Mouse (Mus musculus) hindbrain, embryonic 10.5 days (tissue): ENCODE results near the gene Nrxn2. TPM values are rescaled to one million over a fixed set of nuclear protein-coding genes. Genes with fewer than 3 reads are reported as not detected.

Experiments
- DNase-seq: peaks from one replicate; pipeline ENCODE4 v3.0.0-alpha.2; 2017; ENCODE audit warnings: low spot score
- H3K27ac ChIP-seq: fragments of 300-500 bp; sonication (generic); 2 replicates; pipeline ENCODE4 v1.5.1; 2016; ENCODE audit warnings: mild to moderate bottlenecking, moderate library complexity
- H3K27me3 ChIP-seq: fragments of 300-500 bp; sonication (generic); 2 replicates; pipeline ENCODE4 v1.6.1; 2016; ENCODE audit warnings: mild to moderate bottlenecking; ENCODE audit not compliant: poor library complexity, insufficient read depth, severe bottlenecking
- H3K36me3 ChIP-seq: fragments of 300-500 bp; sonication (generic); 2 replicates; pipeline ENCODE4 v1.6.1; 2016; ENCODE audit warnings: mild to moderate bottlenecking, moderate library complexity
- H3K4me1 ChIP-seq: fragments of 300-500 bp; sonication (generic); replicated peaks from 2 replicates; pipeline ENCODE4 v1.6.1; 2016; ENCODE audit warnings: mild to moderate bottlenecking
- H3K4me3 ChIP-seq: fragments of 300-500 bp; sonication (generic); 2 replicates; pipeline ENCODE4 v1.5.1; 2016; ENCODE audit warnings: mild to moderate bottlenecking, moderate library complexity
- H3K9me3 ChIP-seq: fragments of 300-500 bp; sonication (generic); 2 replicates; pipeline ENCODE4 v1.6.1; 2016; ENCODE audit warnings: mild to moderate bottlenecking, moderate library complexity
- WGBS: fragments of 180-500 bp; shearing (Covaris S2); methylation state at CpG from one replicate; pipeline ENCODE4 v1.1.7; 2016; 5-methylcytosine and 5-hydroxymethylcytosine counted together
- polyA plus RNA-seq: library from polyadenylated mRNA; unstranded; fragments of >200 nt; fragmentation: Nextera tagmentation; extraction: Ambion mirVana; gene quantifications from 2 replicates; pipeline ENCODE4 v1.2.1, GENCODE M21; 2016

Gene Nrxn2
- polyA plus RNA-seq, 1 experiment from 2014 or later = 13.2 TPM

DNA sequence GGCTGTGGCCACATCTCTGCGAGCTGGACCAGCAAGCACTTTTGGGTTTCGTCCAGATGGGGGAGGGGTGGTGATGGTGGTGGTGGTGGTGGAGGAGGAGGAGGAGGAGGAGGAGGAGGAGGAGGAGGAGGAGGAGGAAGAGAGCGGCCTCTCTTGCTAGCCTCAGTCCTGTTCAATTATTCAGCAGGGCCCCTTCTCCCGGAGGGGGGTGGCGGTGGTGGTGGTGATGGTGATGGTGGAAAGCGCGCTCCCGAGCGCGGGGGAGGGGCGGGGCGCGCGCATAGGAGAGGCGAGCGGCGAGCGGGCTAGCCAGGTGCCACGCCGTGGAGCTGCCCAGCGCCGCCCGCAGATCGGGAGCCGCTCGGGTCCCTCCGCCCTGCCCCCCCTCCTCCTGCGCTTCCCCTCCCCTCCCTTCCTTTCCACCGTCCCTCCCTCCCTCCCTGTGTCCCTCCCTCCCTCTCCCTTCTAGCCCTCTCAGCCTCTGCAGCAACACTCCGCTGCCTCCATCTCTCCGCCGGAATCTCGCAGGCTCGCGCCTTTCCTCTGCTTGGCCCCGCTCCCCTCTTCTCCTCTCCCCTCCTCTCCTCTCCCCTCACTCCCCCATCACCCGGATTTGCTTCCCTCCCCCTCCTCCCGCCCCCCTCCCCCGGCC, 78.7 kb downstream of the Nrxn2 start:
- Histone ChIP-seq H3K36me3 (no peaks in the 10 kb centered on the region), H3K4me3 (peak overlapping the region; percentile 73), H3K27ac (peak overlapping the region; percentile 90), H3K27me3 (peaks cover 98% of the 10 kb centered on the region), H3K4me1 (peaks cover 99% of the 10 kb centered on the region), H3K9me3 (no peaks in the 10 kb centered on the region)
- 4% methylated on average over 13 of the region's 39 CpGs for WGBS
- DNase-seq = peak; percentile 72

DNA sequence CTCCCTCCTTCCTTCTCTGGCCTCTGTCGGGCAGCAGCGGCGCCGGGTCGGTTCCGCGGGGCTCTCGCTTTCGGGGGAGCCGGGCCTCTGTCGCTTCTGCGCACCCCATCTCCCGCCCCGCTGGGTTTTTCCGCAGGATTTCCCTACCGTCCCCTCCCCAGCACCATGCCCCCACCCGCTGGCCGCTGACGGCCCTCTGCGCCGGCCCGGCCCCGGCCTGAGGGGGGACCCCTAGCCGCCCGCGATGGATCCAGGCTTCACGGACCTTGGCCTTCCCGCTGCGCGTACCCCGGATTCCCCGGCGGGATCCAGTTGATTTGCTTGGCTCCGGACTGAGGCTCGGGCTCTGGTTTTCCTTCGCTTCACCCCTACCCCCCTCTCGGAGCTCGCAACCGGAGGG, 79.3 kb downstream of the Nrxn2 start:
- Histone ChIP-seq H3K4me1 (peaks cover 99% of the 10 kb centered on the region), H3K9me3 (no peaks in the 10 kb centered on the region), H3K36me3 (no peaks in the 10 kb centered on the region), H3K27me3 (peaks cover 98% of the 10 kb centered on the region), H3K27ac (peak overlapping the region; percentile 90), H3K4me3 (peak overlapping the region; percentile 73)
- under 1% methylated on average over 39 of the region's 39 CpGs for WGBS
- no peak for DNase-seq

DNA sequence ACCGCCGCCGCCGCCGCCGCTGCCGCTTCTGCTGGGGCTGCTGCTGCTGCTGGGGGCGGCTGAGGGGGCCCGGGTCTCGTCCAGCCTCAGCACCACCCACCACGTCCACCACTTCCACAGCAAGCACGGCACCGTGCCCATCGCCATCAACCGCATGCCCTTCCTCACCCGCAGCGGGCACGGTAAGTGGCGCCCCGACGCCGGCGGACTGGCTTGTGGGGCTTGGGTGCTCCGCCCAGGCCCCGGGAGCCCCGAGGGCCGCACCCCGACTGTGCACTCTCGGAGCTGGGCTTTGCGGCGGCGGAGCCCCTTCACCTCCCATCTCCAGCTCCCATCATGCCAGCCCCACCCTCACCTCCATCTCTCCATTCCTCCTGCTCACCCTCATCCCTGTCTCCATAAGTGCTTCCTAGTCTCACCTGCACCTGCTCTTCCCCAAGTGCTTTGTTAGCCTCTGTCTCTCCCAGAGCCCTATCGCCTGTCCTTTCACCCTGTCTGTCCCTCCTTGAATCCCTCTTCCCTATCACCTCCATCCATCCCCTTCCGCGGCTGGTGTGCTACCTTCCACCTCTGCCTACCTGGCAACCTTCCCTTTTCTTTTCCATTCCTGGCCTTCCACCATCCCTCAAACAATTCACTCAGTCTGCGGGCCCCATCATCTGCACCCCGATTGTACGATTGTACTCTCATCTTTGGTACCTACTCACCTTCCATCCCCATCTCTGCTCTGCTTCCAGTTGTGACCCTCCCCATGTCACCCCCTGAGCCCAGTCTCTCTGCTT, 80.0 kb downstream of the Nrxn2 start:
- Histone ChIP-seq H3K4me1 (peaks cover 99% of the 10 kb centered on the region), H3K9me3 (no peaks in the 10 kb centered on the region), H3K27ac (peak overlapping the region; percentile 90), H3K36me3 (no peaks in the 10 kb centered on the region), H3K4me3 (peak overlapping the region; percentile 73), H3K27me3 (peaks cover 98% of the 10 kb centered on the region)
- no peak for DNase-seq
- WGBS = 4% methylated on average over 32 of the region's 38 CpGs

DNA sequence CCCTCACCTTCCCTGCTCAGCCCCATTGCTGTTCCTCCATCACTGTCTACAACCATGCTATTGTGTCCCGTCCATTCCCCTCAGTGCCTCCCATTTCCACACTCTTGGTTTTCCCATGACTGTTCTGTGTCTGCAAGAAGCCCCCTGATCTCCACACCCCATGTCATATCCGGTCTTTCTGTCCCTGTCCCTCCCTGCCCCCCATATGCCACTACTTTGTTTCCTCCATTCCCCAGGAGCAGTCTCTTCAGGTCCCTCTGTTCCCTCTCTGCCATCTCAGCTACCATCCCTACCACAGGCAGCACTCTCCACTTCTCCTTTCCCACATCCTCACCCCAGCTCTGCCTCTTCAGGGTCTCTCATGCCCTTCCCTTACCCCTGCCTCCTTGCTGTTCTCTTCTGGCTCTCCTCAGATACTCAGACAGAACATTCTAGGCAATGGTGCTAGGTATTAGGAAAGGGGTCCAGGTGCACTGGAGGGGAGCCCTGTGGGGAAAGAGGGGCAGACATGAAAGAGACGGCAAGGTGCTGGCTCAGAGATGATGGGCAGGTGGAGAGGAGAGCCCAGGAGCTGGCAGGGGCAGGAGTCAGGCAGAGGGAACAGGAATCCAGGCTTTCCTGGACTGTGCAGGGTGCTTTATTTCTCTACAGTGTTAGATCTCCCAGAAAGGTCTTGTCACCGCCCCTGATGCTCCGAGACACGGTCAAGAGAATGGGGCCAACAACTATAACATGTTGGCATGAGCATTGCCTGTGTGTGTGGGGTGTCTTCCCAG, 81.5 kb downstream of the Nrxn2 start:
- Histone ChIP-seq H3K9me3 (no peaks in the 10 kb centered on the region), H3K36me3 (peaks cover 3% of the 10 kb centered on the region), H3K27me3 (peaks cover 99% of the 10 kb centered on the region), H3K4me3 (peak overlapping the region; percentile 73), H3K27ac (peak overlapping the region; percentile 31; the same call in 1 of the 2 replicates), H3K4me1 (peaks cover 95% of the 10 kb centered on the region)
- WGBS = 64% methylated on average over 6 of the region's 6 CpGs
- no peak for DNase-seq

DNA sequence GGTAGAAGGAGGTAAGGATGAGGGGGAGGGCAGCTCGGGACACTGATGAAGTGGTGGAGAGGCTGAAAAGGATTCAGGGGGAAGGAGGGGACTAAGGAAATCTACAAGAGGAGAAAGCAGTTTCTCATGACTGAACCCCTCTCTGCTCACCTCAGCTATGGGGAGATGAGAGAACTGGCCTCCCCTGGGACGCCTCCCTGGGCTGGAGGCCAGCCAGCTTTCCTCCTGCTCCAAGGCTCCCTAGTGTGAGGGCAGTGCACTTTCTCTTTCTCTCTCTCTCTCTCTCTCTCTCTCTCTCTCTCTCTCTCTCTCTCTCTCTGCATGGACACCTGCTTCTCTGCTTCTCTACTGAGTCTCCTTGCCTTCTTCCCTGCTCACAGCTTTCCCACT, 82.1 kb downstream of the Nrxn2 start:
- Histone ChIP-seq H3K27ac (no peak overlapping the region), H3K27me3 (peaks cover 96% of the 10 kb centered on the region), H3K4me3 (peak overlapping the region; percentile 73; the same call in 1 of the 2 replicates), H3K36me3 (peaks cover 9% of the 10 kb centered on the region), H3K9me3 (no peaks in the 10 kb centered on the region), H3K4me1 (peaks cover 89% of the 10 kb centered on the region)
- WGBS = 49% methylated on average over 2 of the region's 2 CpGs
- DNase-seq = no peak

DNA sequence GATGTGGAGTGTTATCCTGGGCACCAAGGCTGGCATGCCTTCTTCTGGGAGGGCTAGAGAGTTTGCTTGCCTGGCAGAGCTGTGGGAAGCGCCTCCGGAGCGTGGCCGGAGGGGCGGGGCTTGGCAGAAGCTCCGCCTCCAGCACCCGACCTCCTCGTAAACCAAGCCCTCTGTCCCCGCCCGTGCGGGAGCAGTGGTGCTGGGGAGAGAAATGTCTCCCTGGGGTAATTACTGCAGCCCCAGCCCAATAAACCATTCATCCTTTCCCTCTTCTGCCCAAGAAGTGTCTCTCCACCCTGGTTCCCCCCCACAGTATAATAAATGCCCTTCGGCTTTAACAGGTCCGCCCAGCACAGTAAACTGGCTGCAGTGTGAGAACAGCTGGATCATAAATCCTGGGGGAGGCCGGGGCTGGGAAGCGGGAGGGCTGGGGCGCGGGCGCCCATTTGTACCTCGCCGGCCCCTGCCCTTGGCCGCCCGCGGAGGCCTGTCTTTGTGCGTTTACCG, 83.6 kb downstream of the Nrxn2 start:
- no peaks in the 10 kb centered on the region for H3K9me3 ChIP-seq
- DNase-seq = peak; percentile 65
- H3K27ac ChIP-seq = peak overlapping the region; percentile 86
- H3K36me3 ChIP-seq = peaks cover 23% of the 10 kb centered on the region
- peaks cover 93% of the 10 kb centered on the region for H3K27me3 ChIP-seq
- peaks cover 81% of the 10 kb centered on the region for H3K4me1 ChIP-seq
- WGBS = under 1% methylated on average over 25 of the region's 25 CpGs
- peak overlapping the region; percentile 64 for H3K4me3 ChIP-seq

DNA sequence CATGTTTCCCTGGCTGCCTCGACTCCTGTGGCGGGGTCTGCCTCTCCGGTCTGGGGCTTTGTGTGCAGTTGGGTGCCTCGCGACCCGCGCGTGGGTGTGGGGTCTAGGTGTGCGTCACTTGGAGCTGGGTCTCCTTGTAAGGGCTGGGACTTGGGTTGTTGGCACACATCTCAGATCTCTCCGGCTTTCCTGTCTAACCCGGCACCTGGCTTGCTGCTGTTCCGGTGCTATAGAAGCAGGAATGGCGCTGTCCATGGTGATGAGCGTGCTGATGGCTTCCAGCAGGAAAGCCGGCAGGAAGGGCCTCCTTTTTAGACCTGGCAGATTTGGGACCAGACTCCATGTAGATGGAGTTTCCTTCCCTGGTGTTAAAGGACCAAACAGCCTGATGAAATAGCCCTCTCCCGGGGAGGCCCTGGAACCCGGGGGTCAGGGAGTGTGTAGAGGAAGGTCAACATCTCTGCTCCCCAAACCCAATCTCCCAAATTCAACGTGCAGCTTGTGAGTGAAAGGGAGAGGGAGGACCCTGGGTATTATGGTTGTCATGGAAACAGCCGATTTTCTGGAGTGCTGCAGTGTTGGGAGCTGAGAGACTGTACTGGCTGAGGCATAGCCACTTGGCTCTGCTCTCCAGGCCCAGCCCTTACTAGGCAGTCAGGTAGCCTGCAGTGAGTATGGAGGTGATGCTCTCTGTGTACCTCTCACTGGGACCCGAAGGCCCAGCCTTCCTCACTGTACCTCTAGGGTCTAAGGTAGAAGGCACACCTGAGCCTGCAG, 84.2 kb downstream of the Nrxn2 start:
- Histone ChIP-seq H3K36me3 (peaks cover 28% of the 10 kb centered on the region), H3K4me3 (peak overlapping the region; percentile 64), H3K27me3 (peaks cover 93% of the 10 kb centered on the region), H3K27ac (peak overlapping the region; percentile 86), H3K4me1 (peaks cover 81% of the 10 kb centered on the region), H3K9me3 (no peaks in the 10 kb centered on the region)
- WGBS = 4% methylated on average over 20 of the region's 20 CpGs
- DNase-seq = peak; percentile 76

DNA sequence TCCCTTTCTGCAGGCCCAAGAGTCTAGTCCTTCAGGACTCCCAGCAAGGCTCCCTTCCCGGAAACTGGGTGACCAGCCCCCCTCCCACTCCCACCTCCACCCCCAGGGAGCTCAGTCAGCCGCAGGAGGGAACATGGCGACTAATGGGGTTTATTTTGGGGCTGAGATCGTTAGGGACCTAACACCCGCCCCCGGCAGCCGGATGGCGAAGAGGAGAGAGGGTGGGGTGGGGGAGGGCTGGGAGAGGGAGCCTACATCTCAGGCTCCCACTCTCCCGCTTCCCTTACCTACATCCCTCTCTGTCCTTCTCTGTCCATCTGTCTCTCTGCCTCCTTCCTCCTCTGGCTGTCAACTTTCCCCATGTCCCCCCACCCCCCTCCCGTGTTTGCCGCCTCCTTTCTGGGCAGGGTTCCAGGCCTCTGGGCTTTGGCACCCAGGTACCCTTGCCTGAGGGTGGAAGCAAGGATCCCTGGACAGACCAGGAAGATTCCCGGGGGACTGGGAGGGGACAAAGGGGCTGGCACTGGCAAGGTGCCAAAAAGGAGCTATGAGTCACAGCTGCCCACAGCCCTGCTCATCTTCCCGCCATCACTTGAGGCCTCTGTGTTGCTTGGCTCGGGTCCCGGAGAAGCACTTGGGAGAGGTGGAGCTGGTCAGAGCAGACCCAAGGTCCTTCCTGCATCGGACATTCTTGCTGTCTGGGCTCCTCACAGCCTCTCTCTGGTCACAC, 85.6 kb downstream of the Nrxn2 start:
- Histone ChIP-seq H3K36me3 (peaks cover 28% of the 10 kb centered on the region), H3K4me1 (peaks cover 70% of the 10 kb centered on the region), H3K9me3 (no peaks in the 10 kb centered on the region), H3K4me3 (no peak overlapping the region), H3K27ac (no peak overlapping the region), H3K27me3 (peaks cover 83% of the 10 kb centered on the region)
- WGBS = 70% methylated on average over 16 of the region's 16 CpGs
- no peak for DNase-seq

DNA sequence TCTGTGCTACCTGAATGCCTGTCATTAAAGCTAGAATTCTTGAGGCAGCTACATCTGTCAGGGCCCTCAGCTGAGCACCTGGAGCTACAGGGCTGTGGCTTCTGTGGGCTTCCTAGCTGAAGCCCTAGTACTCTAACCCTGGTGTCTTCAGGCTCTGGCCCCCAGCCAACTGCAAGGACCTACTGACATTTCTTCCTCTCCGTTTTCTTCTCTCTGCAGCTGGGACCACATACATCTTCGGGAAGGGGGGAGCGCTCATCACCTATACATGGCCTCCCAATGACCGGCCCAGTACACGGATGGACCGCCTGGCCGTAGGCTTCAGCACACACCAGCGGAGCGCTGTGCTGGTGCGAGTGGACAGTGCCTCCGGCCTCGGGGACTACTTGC, 86.1 kb downstream of the Nrxn2 start:
- Histone ChIP-seq H3K27me3 (peaks cover 81% of the 10 kb centered on the region), H3K9me3 (no peaks in the 10 kb centered on the region)
- WGBS = 92% methylated on average over 12 of the region's 12 CpGs

DNA sequence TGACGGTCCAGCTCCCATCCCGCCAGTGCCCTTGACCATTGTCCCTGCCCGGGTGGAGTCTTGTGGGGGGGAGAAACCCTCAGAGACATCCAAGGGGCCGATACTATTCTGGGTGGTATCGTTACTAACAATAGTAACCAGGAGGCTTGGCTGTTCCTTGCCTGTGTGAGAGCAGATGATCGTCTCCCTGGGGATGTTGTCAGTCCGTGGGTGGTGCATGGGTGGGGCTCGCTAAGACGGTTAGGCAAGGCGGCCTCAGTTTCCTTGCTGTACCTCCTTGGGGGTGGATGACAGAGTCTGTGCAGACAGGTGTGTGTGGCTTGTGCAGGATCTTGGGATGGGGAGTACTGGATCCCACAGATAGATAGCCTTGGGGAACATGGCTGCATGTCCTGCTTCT, 88.9 kb downstream of the Nrxn2 start:
- H3K4me3 ChIP-seq = no peak overlapping the region
- DNase-seq = no peak
- peaks cover 78% of the 10 kb centered on the region for H3K27me3 ChIP-seq
- WGBS = 51% methylated on average over 10 of the region's 10 CpGs
- peaks cover 45% of the 10 kb centered on the region for H3K36me3 ChIP-seq
- no peaks in the 10 kb centered on the region for H3K9me3 ChIP-seq
- no peak overlapping the region for H3K27ac ChIP-seq
- peaks cover 44% of the 10 kb centered on the region for H3K4me1 ChIP-seq

More for the DNA sequence above, 86.1 kb downstream of the Nrxn2 start:
- no peak for DNase-seq
- Histone ChIP-seq H3K4me1 (peaks cover 65% of the 10 kb centered on the region), H3K4me3 (no peak overlapping the region), H3K36me3 (peaks cover 33% of the 10 kb centered on the region), H3K27ac (no peak overlapping the region)

DNA sequence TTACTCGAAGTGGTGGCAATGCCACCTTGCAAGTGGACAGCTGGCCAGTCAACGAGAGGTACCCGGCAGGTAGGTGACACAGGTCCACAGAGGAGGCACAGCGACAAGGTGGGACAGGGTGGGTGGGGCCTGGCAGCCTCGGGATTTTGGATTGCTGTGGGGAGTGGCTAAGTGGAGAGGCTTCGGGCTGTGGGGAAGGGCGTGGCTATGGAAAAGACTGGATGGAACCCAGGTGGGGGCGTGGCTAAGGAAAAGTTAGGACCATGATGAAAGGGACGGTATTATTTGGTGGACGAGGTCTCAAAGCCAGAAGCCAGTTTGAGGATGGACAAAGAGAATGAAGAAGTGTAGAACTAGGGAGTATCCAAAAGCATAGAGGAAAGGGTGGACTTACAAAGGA, 91.3 kb downstream of the Nrxn2 start:
- 82% methylated on average over 10 of the region's 10 CpGs for WGBS
- H3K9me3 ChIP-seq = no peaks in the 10 kb centered on the region
- no peak overlapping the region for H3K4me3 ChIP-seq
- peaks cover 47% of the 10 kb centered on the region for H3K4me1 ChIP-seq
- H3K27me3 ChIP-seq = peaks cover 70% of the 10 kb centered on the region
- H3K36me3 ChIP-seq = peaks cover 43% of the 10 kb centered on the region
- H3K27ac ChIP-seq = no peak overlapping the region
- no peak for DNase-seq
